Mouse (Mus musculus): Measurements from ENCODE around the gene Pgm1. TPM values are rescaled to one million over a fixed set of nuclear protein-coding genes. Genes with fewer than 3 reads are reported as not detected.

Pgm1 gene
- total and polyA plus RNA-seq, 2 experiments from 2014 or later, result 106 to 112 TPM

- H3K4me3 ChIP-seq (ENCODE audit: low read depth, low read length), result no peak overlapping the region
- no peaks in the 10 kb centered on the region for H3K9me3 ChIP-seq (ENCODE audit: low read length)
- no peak for DNase-seq (ENCODE audit: low spot score)
- 93% methylated on average over 5 of the region's 5 CpGs for WGBS
- no peaks in the 10 kb centered on the region for H3K27me3 ChIP-seq (ENCODE audit: insufficient read depth, low read length)
- H3K9ac ChIP-seq (replicated peaks; ENCODE audit: low read length, poor library complexity, severe bottlenecking), result no peak overlapping the region
- H3K4me2 ChIP-seq (ENCODE audit: low read depth, low read length, poor library complexity, severe bottlenecking), result no peak overlapping the region
- H3K27ac ChIP-seq (ENCODE audit: low read depth, low read length), result no peak overlapping the region
- TF ChIP-seq CTCF (IDR thresholded peaks at IDR 0.05), result no peak
- H3K36me3 ChIP-seq (ENCODE audit: insufficient read depth, low read length), result no peaks in the 10 kb centered on the region
- ATAC-seq (ENCODE audit: low FRiP score), result no peak
- H3K4me1 ChIP-seq (ENCODE audit: insufficient read depth, low read length), result peaks cover 3% of the 10 kb centered on the region; the same call in 1 of the 2 replicates
Measured at GRCm38 (mm10) chr4:99936278-99936677, 7.1 kb downstream of the Pgm1 start.

GRCm38 (mm10) chr4:99939711-99940505 is 10.7 kb downstream of the Pgm1 start:
- no peak for ATAC-seq (ENCODE audit: low FRiP score)
- Histone ChIP-seq H3K36me3 (ENCODE audit: insufficient read depth, low read length) (no peaks in the 10 kb centered on the region), H3K4me3 (ENCODE audit: low read depth, low read length) (no peak overlapping the region), H3K4me2 (ENCODE audit: low read depth, low read length, poor library complexity, severe bottlenecking) (no peak overlapping the region), H3K9ac (replicated peaks; ENCODE audit: low read length, poor library complexity, severe bottlenecking) (no peak overlapping the region), H3K27ac (ENCODE audit: low read depth, low read length) (no peak overlapping the region), H3K9me3 (ENCODE audit: low read length) (no peaks in the 10 kb centered on the region), H3K4me1 (ENCODE audit: insufficient read depth, low read length) (no peaks in the 10 kb centered on the region; the same call in 1 of the 2 replicates), H3K27me3 (ENCODE audit: insufficient read depth, low read length) (no peaks in the 10 kb centered on the region)
- DNase-seq (ENCODE audit: low spot score), result peak; percentile 72
- 32% methylated on average over 16 of the region's 16 CpGs for WGBS
- no peak for TF ChIP-seq CTCF (IDR thresholded peaks at IDR 0.05)

- no peak overlapping the region for H3K4me3 ChIP-seq (ENCODE audit: low read depth, low read length)
- no peak overlapping the region for H3K4me2 ChIP-seq (ENCODE audit: low read depth, low read length, poor library complexity, severe bottlenecking)
- TF ChIP-seq CTCF (IDR thresholded peaks at IDR 0.05), result peak; percentile 59
- H3K9me3 ChIP-seq (ENCODE audit: low read length), result no peaks in the 10 kb centered on the region
- ATAC-seq (ENCODE audit: low FRiP score), result no peak
- H3K27ac ChIP-seq (ENCODE audit: low read depth, low read length), result no peak overlapping the region
- H3K27me3 ChIP-seq (ENCODE audit: insufficient read depth, low read length), result no peaks in the 10 kb centered on the region
- no peak overlapping the region for H3K9ac ChIP-seq (replicated peaks; ENCODE audit: low read length, poor library complexity, severe bottlenecking)
- no peaks in the 10 kb centered on the region; the same call in 1 of the 2 replicates for H3K4me1 ChIP-seq (ENCODE audit: insufficient read depth, low read length)
- peak; percentile 47 for DNase-seq (ENCODE audit: low spot score)
- no peaks in the 10 kb centered on the region for H3K36me3 ChIP-seq (ENCODE audit: insufficient read depth, low read length)
- WGBS, result 81% methylated on average over 10 of the region's 10 CpGs
Measured at GRCm38 (mm10) chr4:99941655-99942414, 12.6 kb downstream of the Pgm1 start.

GRCm38 (mm10) chr4:99944606-99945005 is 15.4 kb downstream of the Pgm1 start:
- TF ChIP-seq CTCF (IDR thresholded peaks at IDR 0.05), result no peak
- H3K9me3 ChIP-seq (ENCODE audit: low read length), result no peaks in the 10 kb centered on the region
- DNase-seq (ENCODE audit: low spot score), result no peak
- H3K4me1 ChIP-seq (ENCODE audit: insufficient read depth, low read length), result no peaks in the 10 kb centered on the region; the same call in 1 of the 2 replicates
- WGBS, result 90% methylated on average over 2 of the region's 2 CpGs
- H3K36me3 ChIP-seq (ENCODE audit: insufficient read depth, low read length), result no peaks in the 10 kb centered on the region
- no peak overlapping the region for H3K4me3 ChIP-seq (ENCODE audit: low read depth, low read length)
- no peak overlapping the region for H3K9ac ChIP-seq (replicated peaks; ENCODE audit: low read length, poor library complexity, severe bottlenecking)
- no peak overlapping the region for H3K27ac ChIP-seq (ENCODE audit: low read depth, low read length)
- no peaks in the 10 kb centered on the region for H3K27me3 ChIP-seq (ENCODE audit: insufficient read depth, low read length)
- ATAC-seq (ENCODE audit: low FRiP score), result no peak
- H3K4me2 ChIP-seq (ENCODE audit: low read depth, low read length, poor library complexity, severe bottlenecking), result no peak overlapping the region

GRCm38 (mm10) chr4:99945011-99945410 is 15.8 kb downstream of the Pgm1 start:
- TF ChIP-seq CTCF (IDR thresholded peaks at IDR 0.05), result no peak
- Histone ChIP-seq H3K27me3 (ENCODE audit: insufficient read depth, low read length) (no peaks in the 10 kb centered on the region), H3K27ac (ENCODE audit: low read depth, low read length) (no peak overlapping the region), H3K4me1 (ENCODE audit: insufficient read depth, low read length) (no peaks in the 10 kb centered on the region; the same call in 1 of the 2 replicates), H3K9ac (replicated peaks; ENCODE audit: low read length, poor library complexity, severe bottlenecking) (no peak overlapping the region), H3K9me3 (ENCODE audit: low read length) (no peaks in the 10 kb centered on the region), H3K4me2 (ENCODE audit: low read depth, low read length, poor library complexity, severe bottlenecking) (no peak overlapping the region), H3K4me3 (ENCODE audit: low read depth, low read length) (no peak overlapping the region), H3K36me3 (ENCODE audit: insufficient read depth, low read length) (no peaks in the 10 kb centered on the region)
- no peak for DNase-seq (ENCODE audit: low spot score)
- 88% methylated on average over 7 of the region's 7 CpGs for WGBS
- no peak for ATAC-seq (ENCODE audit: low FRiP score)

- DNase-seq (ENCODE audit: low spot score) (no peak), ATAC-seq (ENCODE audit: low FRiP score) (no peak)
- Histone ChIP-seq H3K36me3 (ENCODE audit: insufficient read depth, low read length) (no peaks in the 10 kb centered on the region), H3K4me1 (ENCODE audit: insufficient read depth, low read length) (no peaks in the 10 kb centered on the region), H3K4me2 (ENCODE audit: low read depth, low read length, poor library complexity, severe bottlenecking) (no peak overlapping the region), H3K9ac (replicated peaks; ENCODE audit: low read length, poor library complexity, severe bottlenecking) (no peak overlapping the region), H3K27ac (ENCODE audit: low read depth, low read length) (no peak overlapping the region), H3K4me3 (ENCODE audit: low read depth, low read length) (no peak overlapping the region), H3K9me3 (ENCODE audit: low read length) (no peaks in the 10 kb centered on the region), H3K27me3 (ENCODE audit: insufficient read depth, low read length) (no peaks in the 10 kb centered on the region)
- 96% methylated on average over 2 of the region's 2 CpGs for WGBS
- TF ChIP-seq CTCF (IDR thresholded peaks at IDR 0.05), result no peak
Measured at GRCm38 (mm10) chr4:99946516-99946915, 17.3 kb downstream of the Pgm1 start.

All from midbrain, postnatal 0 days (tissue).